Mouse (Mus musculus): ENCODE measurements around the gene Slc25a48. TPM values are rescaled to one million over a fixed set of nuclear protein-coding genes. Genes with fewer than 3 reads are reported as not detected.

The Slc25a48 gene
- polyA plus RNA-seq, 1 experiment: 0.02 TPM

- no peaks in the 10 kb centered on the region for H3K36me3 ChIP-seq (ENCODE audit: control insufficient read depth, insufficient read depth, low read length)
- TF ChIP-seq POLR2A (IDR thresholded peaks at IDR 0.05; ENCODE audit: low read depth, low read length) (no peak), CTCF (IDR thresholded peaks at IDR 0.05; ENCODE audit: extremely low read depth, insufficient read depth, insufficient read length, insufficient replicate concordance) (no peak)
- WGBS: 93% methylated on average over 7 of the region's 7 CpGs
- H3K4me1 ChIP-seq (ENCODE audit: control insufficient read depth, insufficient read depth, insufficient read length): no peaks in the 10 kb centered on the region
- no peak overlapping the region for H3K27ac ChIP-seq (ENCODE audit: insufficient read depth, low read length)
- no peak overlapping the region for H3K4me3 ChIP-seq (ENCODE audit: extremely low read depth, insufficient read depth, insufficient read length)
- H3K27me3 ChIP-seq (ENCODE audit: control insufficient read depth, insufficient read depth, low read length): no peaks in the 10 kb centered on the region
- DNase-seq (ENCODE audit: low read depth in 1 of 2, low spot score in 2 of 2): no peak
These were observed 29.6 kb downstream of the Slc25a48 start for GRCm38 (mm10) chr13:56467786-56468185.

- WGBS: 88% methylated on average over 4 of the region's 4 CpGs
- TF ChIP-seq CTCF (IDR thresholded peaks at IDR 0.05; ENCODE audit: extremely low read depth, insufficient read depth, insufficient read length, insufficient replicate concordance) (no peak), POLR2A (IDR thresholded peaks at IDR 0.05; ENCODE audit: low read depth, low read length) (no peak)
- no peak overlapping the region for H3K4me3 ChIP-seq (ENCODE audit: extremely low read depth, insufficient read depth, insufficient read length)
- no peaks in the 10 kb centered on the region for H3K36me3 ChIP-seq (ENCODE audit: control insufficient read depth, insufficient read depth, low read length)
- no peaks in the 10 kb centered on the region for H3K27me3 ChIP-seq (ENCODE audit: control insufficient read depth, insufficient read depth, low read length)
- no peak for DNase-seq (ENCODE audit: low read depth in 1 of 2, low spot score in 2 of 2)
- no peak overlapping the region for H3K27ac ChIP-seq (ENCODE audit: insufficient read depth, low read length)
- H3K4me1 ChIP-seq (ENCODE audit: control insufficient read depth, insufficient read depth, insufficient read length): no peaks in the 10 kb centered on the region
These were observed 30.4 kb downstream of the Slc25a48 start for GRCm38 (mm10) chr13:56468536-56468935.

DNA sequence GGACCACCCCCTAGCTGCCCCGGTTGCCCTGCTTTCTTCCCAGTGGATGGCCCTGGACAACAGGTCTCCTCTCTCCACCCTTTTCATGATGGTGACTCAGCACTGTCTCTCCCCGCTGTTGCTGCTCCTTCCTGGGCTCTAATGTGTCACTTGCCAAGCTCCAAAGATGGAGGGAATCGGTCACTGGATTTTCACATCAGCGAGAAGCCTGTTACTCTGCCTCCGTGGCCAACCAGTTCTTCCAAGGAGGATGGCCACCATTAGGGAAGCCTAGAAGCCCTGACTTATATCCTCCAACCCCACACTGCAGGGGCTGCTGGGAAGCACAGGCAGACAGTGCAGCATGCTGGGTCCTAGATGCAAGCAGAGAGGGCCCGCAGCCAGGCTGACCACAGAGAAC is 33.1 kb downstream of the Slc25a48 start:
- no peak for TF ChIP-seq CTCF (IDR thresholded peaks at IDR 0.05; ENCODE audit: extremely low read depth, insufficient read depth, insufficient read length, insufficient replicate concordance)
- DNase-seq (ENCODE audit: low read depth in 1 of 2, low spot score in 2 of 2): no peak
- Histone ChIP-seq H3K27me3 (ENCODE audit: control insufficient read depth, insufficient read depth, low read length) (no peaks in the 10 kb centered on the region), H3K36me3 (ENCODE audit: control insufficient read depth, insufficient read depth, low read length) (no peaks in the 10 kb centered on the region), H3K27ac (ENCODE audit: insufficient read depth, low read length) (no peak overlapping the region), H3K4me3 (ENCODE audit: extremely low read depth, insufficient read depth, insufficient read length) (no peak overlapping the region), H3K4me1 (ENCODE audit: control insufficient read depth, insufficient read depth, insufficient read length) (no peaks in the 10 kb centered on the region)
- WGBS: 88% methylated on average over 6 of the region's 6 CpGs

DNA sequence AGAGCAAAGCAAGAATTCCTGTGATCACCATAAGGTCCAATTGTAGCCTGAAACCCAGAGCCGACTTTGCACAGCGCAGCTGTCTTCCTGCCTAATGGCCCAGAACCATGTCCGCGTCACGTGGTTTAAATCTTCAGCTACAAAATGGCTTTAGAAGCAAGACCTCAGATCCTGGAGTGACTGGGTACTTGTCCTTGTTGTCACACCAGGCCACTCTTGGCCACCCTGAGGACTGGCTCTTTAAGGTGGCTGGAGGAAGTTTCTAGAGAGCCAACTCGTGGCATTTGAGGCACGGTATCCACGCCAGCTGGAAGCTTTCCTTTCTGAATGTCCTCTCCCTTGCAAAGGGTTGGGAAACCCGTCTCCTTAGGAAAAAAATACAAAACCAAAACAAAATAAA is 33.8 kb downstream of the Slc25a48 start:
- 70% methylated on average over 9 of the region's 9 CpGs for whole genome bisulfite sequencing
- TF ChIP-seq CTCF (IDR thresholded peaks at IDR 0.05; ENCODE audit: extremely low read depth, insufficient read depth, insufficient read length, insufficient replicate concordance): no peak
- no peak for TF ChIP-seq POLR2A (IDR thresholded peaks at IDR 0.05; ENCODE audit: low read depth, low read length)
- Histone ChIP-seq H3K4me3 (ENCODE audit: extremely low read depth, insufficient read depth, insufficient read length) (no peak overlapping the region), H3K36me3 (ENCODE audit: control insufficient read depth, insufficient read depth, low read length) (no peaks in the 10 kb centered on the region), H3K4me1 (ENCODE audit: control insufficient read depth, insufficient read depth, insufficient read length) (no peaks in the 10 kb centered on the region), H3K27me3 (ENCODE audit: control insufficient read depth, insufficient read depth, low read length) (no peaks in the 10 kb centered on the region), H3K27ac (ENCODE audit: insufficient read depth, low read length) (no peak overlapping the region)
- DNase-seq (ENCODE audit: low read depth in 1 of 2, low spot score in 2 of 2): no peak

DNA sequence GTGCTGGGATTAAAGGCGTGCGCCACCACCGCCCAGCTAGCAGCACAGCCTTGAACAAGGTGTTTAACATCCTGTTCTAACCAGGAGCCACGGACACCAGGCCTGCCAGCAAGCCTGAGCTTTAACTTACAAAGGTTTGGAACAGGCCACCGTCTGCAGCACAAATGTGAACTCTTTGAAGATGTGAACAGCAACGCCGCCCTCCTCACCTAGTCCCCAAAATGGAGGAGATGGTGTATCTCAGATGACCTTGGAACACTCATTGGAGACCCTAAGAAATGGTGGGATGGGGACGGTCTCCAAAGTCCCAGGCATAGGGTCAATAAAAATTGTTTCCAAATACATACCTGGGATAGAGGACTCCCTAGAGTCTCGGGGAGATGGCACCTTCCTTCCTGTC is 34.5 kb downstream of the Slc25a48 start:
- no peak overlapping the region for H3K4me3 ChIP-seq (ENCODE audit: extremely low read depth, insufficient read depth, insufficient read length)
- TF ChIP-seq CTCF (IDR thresholded peaks at IDR 0.05; ENCODE audit: extremely low read depth, insufficient read depth, insufficient read length, insufficient replicate concordance) (no peak), POLR2A (IDR thresholded peaks at IDR 0.05; ENCODE audit: low read depth, low read length) (no peak)

DNA sequence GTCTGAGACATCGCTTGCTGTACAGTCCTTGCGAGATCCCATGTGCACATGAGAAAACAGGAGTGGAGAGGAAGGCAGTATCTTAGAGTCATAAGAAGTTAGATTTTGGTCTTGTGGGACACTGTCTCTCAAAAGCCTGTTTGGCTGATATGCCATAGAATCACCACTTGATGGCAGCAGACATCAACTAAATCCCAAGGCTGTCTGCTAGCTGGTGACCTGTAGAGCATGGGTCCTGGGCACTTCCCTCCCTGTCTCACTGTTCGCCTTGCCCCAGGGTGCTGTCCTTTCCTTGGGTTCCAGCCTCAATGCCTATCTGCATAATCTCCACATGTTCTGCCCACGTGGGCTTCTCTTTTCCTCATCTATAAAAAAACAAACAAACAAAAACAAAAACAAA is 37.2 kb downstream of the Slc25a48 start:
- peak in 1 of 2 experiments; percentile 36 for DNase-seq (ENCODE audit: low read depth in 1 of 2, low spot score in 2 of 2)
- Histone ChIP-seq H3K36me3 (ENCODE audit: control insufficient read depth, insufficient read depth, low read length) (no peaks in the 10 kb centered on the region), H3K27me3 (ENCODE audit: control insufficient read depth, insufficient read depth, low read length) (no peaks in the 10 kb centered on the region), H3K4me1 (ENCODE audit: control insufficient read depth, insufficient read depth, insufficient read length) (no peaks in the 10 kb centered on the region), H3K27ac (ENCODE audit: insufficient read depth, low read length) (no peak overlapping the region), H3K4me3 (ENCODE audit: extremely low read depth, insufficient read depth, insufficient read length) (no peak overlapping the region)
- TF ChIP-seq CTCF (IDR thresholded peaks at IDR 0.05; ENCODE audit: extremely low read depth, insufficient read depth, insufficient read length, insufficient replicate concordance) (peak; percentile 64; the same call in 1 of the 2 replicates), POLR2A (IDR thresholded peaks at IDR 0.05; ENCODE audit: low read depth, low read length) (no peak)
- WGBS: 26% methylated on average over 4 of the region's 4 CpGs

More for the DNA sequence above, 34.5 kb downstream of the Slc25a48 start:
- WGBS: 83% methylated on average over 9 of the region's 9 CpGs
- no peaks in the 10 kb centered on the region for H3K4me1 ChIP-seq (ENCODE audit: control insufficient read depth, insufficient read depth, insufficient read length)
- no peaks in the 10 kb centered on the region for H3K27me3 ChIP-seq (ENCODE audit: control insufficient read depth, insufficient read depth, low read length)
- no peak for DNase-seq (ENCODE audit: low read depth in 1 of 2, low spot score in 2 of 2)
- no peak overlapping the region for H3K27ac ChIP-seq (ENCODE audit: insufficient read depth, low read length)
- H3K36me3 ChIP-seq (ENCODE audit: control insufficient read depth, insufficient read depth, low read length): no peaks in the 10 kb centered on the region

DNA sequence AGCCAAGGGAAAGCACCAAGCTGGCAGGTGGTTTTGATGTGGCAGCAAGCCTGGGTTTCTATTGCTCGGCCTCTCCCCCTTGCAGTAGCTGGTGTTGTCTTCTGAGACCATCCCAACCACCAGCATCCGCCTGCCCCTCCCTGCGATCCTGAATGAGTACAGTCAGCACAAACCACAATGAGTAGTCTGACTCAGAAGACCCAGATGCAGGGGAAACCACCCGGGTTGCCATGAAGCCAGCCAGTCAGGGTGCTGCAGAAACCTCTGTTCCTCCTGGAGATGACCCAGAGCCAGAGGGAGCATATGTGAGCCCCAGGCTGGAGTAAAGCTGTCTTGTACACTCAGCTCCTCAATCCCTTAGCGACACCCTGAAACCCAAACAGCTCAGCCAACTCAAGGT is 38.6 kb downstream of the Slc25a48 start:
- WGBS: 11% methylated on average over 5 of the region's 5 CpGs
- no peak for TF ChIP-seq CTCF (IDR thresholded peaks at IDR 0.05; ENCODE audit: extremely low read depth, insufficient read depth, insufficient read length, insufficient replicate concordance)
- TF ChIP-seq POLR2A (IDR thresholded peaks at IDR 0.05; ENCODE audit: low read depth, low read length): no peak
- H3K4me1 ChIP-seq (ENCODE audit: control insufficient read depth, insufficient read depth, insufficient read length): no peaks in the 10 kb centered on the region
- H3K27ac ChIP-seq (ENCODE audit: insufficient read depth, low read length): no peak overlapping the region
- peak; percentile 30 to 40 for DNase-seq (ENCODE audit: low read depth in 1 of 2, low spot score in 2 of 2)
- H3K36me3 ChIP-seq (ENCODE audit: control insufficient read depth, insufficient read depth, low read length): no peaks in the 10 kb centered on the region
- H3K27me3 ChIP-seq (ENCODE audit: control insufficient read depth, insufficient read depth, low read length): no peaks in the 10 kb centered on the region
- H3K4me3 ChIP-seq (ENCODE audit: extremely low read depth, insufficient read depth, insufficient read length): no peak overlapping the region
